Mouse (Mus musculus): ENCODE results near the gene Cd8b1. TPM values are rescaled to one million over a fixed set of nuclear protein-coding genes. Genes with fewer than 3 reads are reported as not detected.

Cd8b1 gene
- total and polyA plus RNA-seq, 2 experiments = 0.18 TPM

DNA sequence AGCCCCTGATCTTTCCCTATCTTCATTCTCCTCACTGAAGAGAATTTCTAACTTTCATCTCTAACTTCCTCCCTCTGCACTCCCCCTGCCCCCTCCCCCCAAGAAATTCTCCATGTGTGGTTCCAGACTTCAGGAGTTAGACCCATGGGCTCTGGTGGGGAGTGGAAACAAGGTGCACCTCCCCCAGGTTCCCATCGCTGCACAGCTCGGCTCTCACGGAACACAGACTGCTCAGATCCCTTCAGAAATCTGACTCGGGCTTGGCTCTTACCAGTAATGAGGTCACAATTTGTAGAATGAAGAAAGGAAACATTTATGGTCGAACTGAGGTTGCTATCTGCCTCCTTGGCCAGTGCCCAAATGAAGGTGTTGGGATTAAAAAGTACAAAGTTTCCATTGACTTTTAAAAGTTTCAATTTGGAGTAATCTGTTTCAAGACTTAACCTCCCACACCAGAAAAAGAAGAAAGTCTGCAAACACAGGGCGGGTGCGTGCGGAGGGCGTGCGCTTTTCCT lies 38.6 kb downstream of the Cd8b1 start:
- H3K79me2 ChIP-seq (ENCODE audit: control insufficient read depth, insufficient read depth, low read length) = no peaks in the 10 kb centered on the region
- H3K36me3 ChIP-seq (ENCODE audit: control insufficient read depth, insufficient read depth, low read length) = no peaks in the 10 kb centered on the region
- H3K4me3 ChIP-seq (ENCODE audit: insufficient read depth, low read depth, low read length) = no peak overlapping the region
- no peaks in the 10 kb centered on the region for H3K4me1 ChIP-seq (ENCODE audit: control insufficient read depth, insufficient read depth, low read length)
- no peak overlapping the region for H3K27ac ChIP-seq (replicated peaks; ENCODE audit: insufficient read depth, low read depth, low read length)
- H3K27me3 ChIP-seq (ENCODE audit: control insufficient read depth, insufficient read depth, low read length) = no peaks in the 10 kb centered on the region
- no peak for DNase-seq (ENCODE audit: extremely low read depth, low read depth, low spot score)
- TF ChIP-seq CTCF (IDR thresholded peaks at IDR 0.05; ENCODE audit: low read depth, low read length) (no peak), POLR2A (IDR thresholded peaks at IDR 0.05; ENCODE audit: extremely low read depth, insufficient read depth, low read length) (no peak)
- 90% methylated on average over 10 of the region's 10 CpGs for WGBS
- no peak overlapping the region for H3K9ac ChIP-seq (ENCODE audit: low read depth, low read length)

DNA sequence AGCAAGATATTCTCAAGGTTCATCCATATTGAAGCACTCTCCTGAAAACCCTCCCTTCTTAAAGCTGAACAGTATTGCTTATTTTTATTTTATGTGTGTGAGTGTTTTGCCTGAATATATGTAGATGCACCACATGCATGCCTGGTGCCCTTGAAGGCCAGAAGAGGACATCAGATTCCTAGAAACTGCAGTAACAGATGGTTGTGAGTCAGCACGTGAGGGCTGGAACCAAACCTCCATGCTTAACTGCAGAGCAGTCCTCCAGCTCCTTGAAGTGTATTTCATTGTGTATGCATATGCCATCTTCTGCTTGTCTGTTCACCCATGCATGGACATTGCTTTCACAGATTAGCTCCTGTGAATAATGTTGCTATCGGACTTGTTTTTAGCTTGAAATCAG lies 41.4 kb downstream of the Cd8b1 start:
- DNase-seq (ENCODE audit: extremely low read depth, low read depth, low spot score) = no peak
- Histone ChIP-seq H3K4me1 (ENCODE audit: control insufficient read depth, insufficient read depth, low read length) (no peaks in the 10 kb centered on the region), H3K36me3 (ENCODE audit: control insufficient read depth, insufficient read depth, low read length) (no peaks in the 10 kb centered on the region), H3K27me3 (ENCODE audit: control insufficient read depth, insufficient read depth, low read length) (no peaks in the 10 kb centered on the region), H3K4me3 (ENCODE audit: insufficient read depth, low read depth, low read length) (no peak overlapping the region), H3K27ac (replicated peaks; ENCODE audit: insufficient read depth, low read depth, low read length) (no peak overlapping the region), H3K9ac (ENCODE audit: low read depth, low read length) (no peak overlapping the region), H3K79me2 (ENCODE audit: control insufficient read depth, insufficient read depth, low read length) (no peaks in the 10 kb centered on the region)
- TF ChIP-seq CTCF (IDR thresholded peaks at IDR 0.05; ENCODE audit: low read depth, low read length) (no peak), POLR2A (IDR thresholded peaks at IDR 0.05; ENCODE audit: extremely low read depth, insufficient read depth, low read length) (no peak)
- 80% methylated on average over 2 of the region's 2 CpGs for WGBS

DNA sequence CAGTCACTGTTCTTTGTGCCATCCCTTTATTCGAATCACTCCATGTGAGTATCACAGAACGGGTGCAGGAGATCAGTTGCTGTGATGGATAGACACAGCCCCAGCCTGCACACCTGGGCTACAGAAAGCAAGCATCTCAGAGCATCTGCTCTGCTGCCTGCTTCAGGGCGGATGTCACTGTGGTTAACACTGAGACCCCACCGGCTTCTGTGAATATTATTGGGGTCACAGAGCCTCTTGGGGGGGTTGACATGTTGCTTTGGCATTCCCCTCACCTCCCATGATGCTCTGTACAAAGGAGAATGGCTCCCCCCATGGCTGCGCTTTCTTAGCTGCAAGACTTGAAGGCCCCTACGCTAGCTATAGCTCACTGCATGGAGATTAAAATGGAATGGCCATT lies 46.8 kb downstream of the Cd8b1 start:
- Histone ChIP-seq H3K9ac (ENCODE audit: low read depth, low read length) (no peak overlapping the region), H3K79me2 (ENCODE audit: control insufficient read depth, insufficient read depth, low read length) (no peaks in the 10 kb centered on the region), H3K4me3 (ENCODE audit: insufficient read depth, low read depth, low read length) (no peak overlapping the region), H3K4me1 (ENCODE audit: control insufficient read depth, insufficient read depth, low read length) (no peaks in the 10 kb centered on the region), H3K27ac (replicated peaks; ENCODE audit: insufficient read depth, low read depth, low read length) (no peak overlapping the region), H3K36me3 (ENCODE audit: control insufficient read depth, insufficient read depth, low read length) (no peaks in the 10 kb centered on the region), H3K27me3 (ENCODE audit: control insufficient read depth, insufficient read depth, low read length) (no peaks in the 10 kb centered on the region)
- TF ChIP-seq POLR2A (IDR thresholded peaks at IDR 0.05; ENCODE audit: extremely low read depth, insufficient read depth, low read length) (no peak), CTCF (IDR thresholded peaks at IDR 0.05; ENCODE audit: low read depth, low read length) (no peak)
- DNase-seq (ENCODE audit: extremely low read depth, low read depth, low spot score) = no peak
- 95% methylated on average over 6 of the region's 6 CpGs for WGBS

DNA sequence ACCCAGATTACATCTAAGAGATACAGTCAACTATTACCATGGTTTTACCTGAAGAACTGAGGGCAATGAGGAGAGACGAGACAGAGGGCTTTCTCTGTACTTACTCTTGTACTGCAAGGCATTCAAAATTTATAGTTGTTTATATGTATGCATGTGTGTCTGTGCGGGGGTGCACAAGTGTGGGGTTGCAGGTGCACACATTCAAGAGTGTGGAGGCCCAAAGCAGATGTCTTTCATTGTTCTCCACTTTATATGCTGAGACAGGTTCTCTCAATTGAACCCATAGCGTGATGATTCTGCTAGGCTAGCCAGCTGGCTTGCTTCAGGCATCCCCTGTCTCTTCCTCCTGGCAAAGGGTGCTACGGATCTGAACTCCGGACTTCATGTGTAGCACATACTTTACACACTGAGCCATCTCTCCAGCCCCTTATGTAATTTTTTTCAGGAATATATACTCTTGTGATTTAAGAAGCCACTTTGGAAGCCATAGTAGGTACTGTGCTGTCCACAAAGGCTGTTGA lies 48.6 kb downstream of the Cd8b1 start:
- H3K79me2 ChIP-seq (ENCODE audit: control insufficient read depth, insufficient read depth, low read length) = no peaks in the 10 kb centered on the region
- DNase-seq (ENCODE audit: extremely low read depth, low read depth, low spot score) = no peak
- H3K4me3 ChIP-seq (ENCODE audit: insufficient read depth, low read depth, low read length) = no peak overlapping the region
- WGBS = 94% methylated on average over 5 of the region's 5 CpGs
- TF ChIP-seq CTCF (IDR thresholded peaks at IDR 0.05; ENCODE audit: low read depth, low read length) (no peak), POLR2A (IDR thresholded peaks at IDR 0.05; ENCODE audit: extremely low read depth, insufficient read depth, low read length) (no peak)
- no peak overlapping the region for H3K9ac ChIP-seq (ENCODE audit: low read depth, low read length)
- no peaks in the 10 kb centered on the region for H3K27me3 ChIP-seq (ENCODE audit: control insufficient read depth, insufficient read depth, low read length)
- H3K4me1 ChIP-seq (ENCODE audit: control insufficient read depth, insufficient read depth, low read length) = no peaks in the 10 kb centered on the region
- H3K27ac ChIP-seq (replicated peaks; ENCODE audit: insufficient read depth, low read depth, low read length) = no peak overlapping the region
- H3K36me3 ChIP-seq (ENCODE audit: control insufficient read depth, insufficient read depth, low read length) = no peaks in the 10 kb centered on the region

DNA sequence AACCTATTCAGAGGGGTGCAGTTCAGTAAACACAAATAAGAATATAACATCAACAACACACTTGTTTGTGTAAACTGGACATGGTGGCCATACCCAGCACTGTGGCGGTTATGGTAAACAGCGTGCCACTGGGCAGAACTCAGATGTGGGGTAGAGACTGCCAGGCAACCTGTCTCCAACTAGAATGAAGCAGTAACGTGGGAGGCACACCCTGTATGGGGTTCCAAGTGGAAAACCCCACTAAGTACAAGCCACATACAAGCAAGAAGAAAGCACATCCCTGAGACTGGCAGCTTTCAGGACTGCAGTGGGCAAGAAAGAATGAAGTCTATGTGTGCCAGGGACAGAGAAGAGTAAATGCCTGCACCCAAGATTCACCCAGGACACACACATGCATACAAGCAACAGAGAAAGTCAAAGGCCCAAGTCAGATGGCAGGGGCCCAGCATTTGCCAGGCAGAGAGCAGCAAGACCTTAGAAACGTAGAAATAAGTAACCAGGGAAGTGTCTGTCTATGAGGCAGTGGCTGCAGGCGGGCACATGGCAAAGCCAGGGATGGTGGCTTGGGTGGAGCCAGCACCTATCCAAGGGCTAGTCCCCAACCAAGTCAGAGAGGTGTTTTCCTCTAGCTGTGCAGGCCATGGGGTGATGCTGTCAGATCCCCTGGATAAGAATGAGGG lies 49.6 kb downstream of the Cd8b1 start:
- WGBS = 92% methylated on average over 5 of the region's 5 CpGs
- Histone ChIP-seq H3K4me1 (ENCODE audit: control insufficient read depth, insufficient read depth, low read length) (no peaks in the 10 kb centered on the region), H3K79me2 (ENCODE audit: control insufficient read depth, insufficient read depth, low read length) (no peaks in the 10 kb centered on the region), H3K36me3 (ENCODE audit: control insufficient read depth, insufficient read depth, low read length) (no peaks in the 10 kb centered on the region), H3K4me3 (ENCODE audit: insufficient read depth, low read depth, low read length) (no peak overlapping the region), H3K27ac (replicated peaks; ENCODE audit: insufficient read depth, low read depth, low read length) (no peak overlapping the region), H3K9ac (ENCODE audit: low read depth, low read length) (no peak overlapping the region), H3K27me3 (ENCODE audit: control insufficient read depth, insufficient read depth, low read length) (no peaks in the 10 kb centered on the region)
- TF ChIP-seq CTCF (IDR thresholded peaks at IDR 0.05; ENCODE audit: low read depth, low read length) (no peak), POLR2A (IDR thresholded peaks at IDR 0.05; ENCODE audit: extremely low read depth, insufficient read depth, low read length) (no peak)
- DNase-seq (ENCODE audit: extremely low read depth, low read depth, low spot score) = no peak

DNA sequence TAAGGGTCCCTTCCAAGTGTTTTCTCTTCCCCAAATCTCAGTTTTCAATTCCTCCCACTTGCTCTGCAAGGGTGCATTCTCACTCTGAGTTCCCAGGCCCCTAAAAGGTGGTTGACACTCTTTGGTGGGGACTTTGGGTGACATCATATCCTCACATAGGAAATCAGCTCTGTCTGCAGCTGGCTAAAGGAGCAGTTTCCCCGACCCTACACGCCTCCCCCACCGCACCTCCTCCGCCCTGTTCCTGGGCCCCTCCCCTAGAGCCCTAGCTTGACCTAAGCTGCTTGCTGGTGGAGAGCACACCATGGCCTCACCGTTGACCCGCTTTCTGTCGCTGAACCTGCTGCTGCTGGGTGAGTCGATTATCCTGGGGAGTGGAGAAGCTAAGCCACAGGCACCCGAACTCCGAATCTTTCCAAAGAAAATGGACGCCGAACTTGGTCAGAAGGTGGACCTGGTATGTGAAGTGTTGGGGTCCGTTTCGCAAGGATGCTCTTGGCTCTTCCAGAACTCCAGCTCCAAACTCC lies 50.7 kb downstream of the Cd8b1 start, which contains the start of gene Cd8a:
Gene Cd8a, plus strand, starts transcription at position 179 of the 527 bp plus-strand sequence.
- H3K4me3 ChIP-seq (ENCODE audit: insufficient read depth, low read depth, low read length) = no peak within 1 kb of the TSS
- WGBS = 75% methylated on average over 14 of the region's 14 CpGs
- no peaks in the 10 kb centered on the region for H3K27me3 ChIP-seq (ENCODE audit: control insufficient read depth, insufficient read depth, low read length)
- DNase-seq (ENCODE audit: extremely low read depth, low read depth, low spot score) = no peak
- no peaks in the 10 kb centered on the region for H3K79me2 ChIP-seq (ENCODE audit: control insufficient read depth, insufficient read depth, low read length)
- H3K27ac ChIP-seq (replicated peaks; ENCODE audit: insufficient read depth, low read depth, low read length) = no peak within 1 kb of the TSS
- TF ChIP-seq POLR2A (IDR thresholded peaks at IDR 0.05; ENCODE audit: extremely low read depth, insufficient read depth, low read length) (no peak), CTCF (IDR thresholded peaks at IDR 0.05; ENCODE audit: low read depth, low read length) (no peak)
- no peak within 1 kb of the TSS for H3K9ac ChIP-seq (ENCODE audit: low read depth, low read length)
- H3K36me3 ChIP-seq (ENCODE audit: control insufficient read depth, insufficient read depth, low read length) = no peaks in the 10 kb centered on the region
- no peaks in the 10 kb centered on the region for H3K4me1 ChIP-seq (ENCODE audit: control insufficient read depth, insufficient read depth, low read length)

All from liver, adult 2 months (tissue).